Mouse (Mus musculus) embryonic fibroblast, embryonic 13.5 days (primary cell): ENCODE measurements at regions not wholly inside any gene's neighbourhood (a gene's known extent, or its start where the extent isn't known, plus 50 kb on each side); places are given as distances from the start of the nearest gene placed in this dataset.

Source experiments
- CTCF ChIP-seq: IDR thresholded peaks from 2 replicates; pipeline ENCODE4 v1.5.1; 2011; ENCODE audit warnings: mild to moderate bottlenecking, control low read depth, low read length, moderate library complexity, borderline replicate concordance; ENCODE audit not compliant: insufficient read depth
- POLR2A ChIP-seq: IDR thresholded peaks from 2 replicates; pipeline ENCODE4 v1.6.1; 2011; ENCODE audit warnings: low read depth, mild to moderate bottlenecking, control low read depth, low read length, moderate library complexity

GRCm38 (mm10) chr9:84375746-84376145 is 450.8 kb downstream of the Bckdhb start:
- TF ChIP-seq CTCF (no peak), POLR2A (no peak)
